Mouse (Mus musculus) E14TG2a.4 (cell line): ENCODE measurements around the gene Gm20388.

Experiments
- CTCF ChIP-seq: conservative IDR thresholded peaks from 2 replicates; pipeline ENCODE4 v1.5.1; 2014; ENCODE audit warnings: low read length
- POU5F1 ChIP-seq: IDR thresholded peaks from 2 replicates; pipeline ENCODE4 v1.6.1; 2014; ENCODE audit warnings: low read length, borderline replicate concordance

DNA sequence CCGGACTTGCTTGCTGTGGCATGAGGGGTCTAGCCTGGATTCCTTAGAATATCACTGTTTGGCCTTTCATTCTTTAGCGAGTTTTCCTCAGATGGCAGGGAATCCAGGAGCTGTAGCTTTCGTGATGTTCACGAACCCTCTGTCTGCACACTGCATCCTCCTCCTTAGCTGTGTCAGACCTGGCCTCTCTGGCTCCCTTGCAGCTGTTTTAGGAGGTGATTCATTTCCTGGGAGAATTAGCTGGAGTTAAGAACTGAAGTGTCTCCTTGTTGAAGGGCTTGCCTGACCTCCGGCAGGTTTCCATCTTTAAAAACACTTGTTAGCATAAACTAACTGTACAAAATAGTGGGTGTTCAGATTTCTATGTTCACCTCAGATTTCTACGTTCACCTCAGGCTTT lies 4343.3 kb downstream of the Gm20388 start:
- TF ChIP-seq CTCF = no peak
- no peak for TF ChIP-seq POU5F1
